11 mouse cellular contexts compared by ENCODE assay signal in the genomic region with DNA sequence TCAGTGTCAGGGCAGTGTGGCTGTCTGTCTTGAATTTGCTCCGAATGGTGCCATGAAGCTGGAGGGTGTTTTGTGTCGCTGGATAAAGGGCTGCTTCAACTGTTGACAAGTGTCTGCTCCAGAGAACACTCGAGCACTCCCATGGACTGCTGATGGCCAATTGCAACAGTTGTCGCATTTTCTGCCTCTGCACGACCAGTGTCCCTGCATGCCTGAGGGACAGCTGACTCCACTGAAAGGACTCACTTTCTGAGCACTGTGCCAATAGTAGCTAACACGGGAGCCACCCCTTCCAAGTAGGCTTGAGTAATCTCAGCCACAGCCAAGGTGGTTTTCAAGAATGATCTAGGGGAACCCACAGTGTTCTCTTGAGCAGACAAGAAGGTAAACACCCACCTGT. TPM values are rescaled to one million over a fixed set of nuclear protein-coding genes. Genes with fewer than 3 reads are reported as not detected.
DNase-seq lines count a peak whose midpoint lies in the region; ATAC-seq lines count a peak whose summit lies in the region.
"Had no signal": no experiment of that assay in that cellular context is flagged by ENCODE, and none has a peak within 500 bp of the region (broad histone marks: within the 10 kb centered on the region; RNA-seq: fewer than 3 reads in every experiment).

No protein-coding gene starts in this region.

- no peak overlapping the region for H3K9ac ChIP-seq in embryonic facial prominence, embryonic 12.5 days
- no peak overlapping the region for H3K9ac ChIP-seq in hindbrain, embryonic 15.5 days
- no peak overlapping the region for H3K9ac ChIP-seq in kidney, embryonic 16.5 days (replicated peaks; ENCODE audit: low read length)

- WGBS in embryonic facial prominence, embryonic 12.5 days: 41% methylated on average over 6 of the region's 6 CpGs
- WGBS in hindbrain, embryonic 15.5 days: 60% methylated on average over 6 of the region's 6 CpGs
- WGBS in kidney, embryonic 16.5 days: 80% methylated on average over 6 of the region's 6 CpGs

- H3K27me3 ChIP-seq in embryonic facial prominence, embryonic 12.5 days: no peaks in the 10 kb centered on the region
- no peaks in the 10 kb centered on the region for H3K27me3 ChIP-seq in hindbrain, embryonic 15.5 days
- H3K27me3 ChIP-seq in kidney, embryonic 16.5 days (ENCODE audit: insufficient read depth, low read length): peaks cover 10% of the 10 kb centered on the region
- H3K27me3 ChIP-seq: CH12.LX had no signal

- H3K4me3 ChIP-seq in embryonic facial prominence, embryonic 12.5 days: peak overlapping the region; percentile 53
- no peak overlapping the region for H3K4me3 ChIP-seq in hindbrain, embryonic 15.5 days
- no peak overlapping the region for H3K4me3 ChIP-seq in kidney, embryonic 16.5 days (ENCODE audit: low read length)

- H3K4me2 ChIP-seq in embryonic facial prominence, embryonic 12.5 days (replicated peaks): peak overlapping the region; percentile 66
- H3K4me2 ChIP-seq in hindbrain, embryonic 15.5 days: peak overlapping the region; percentile 94
- H3K4me2 ChIP-seq in kidney, embryonic 16.5 days (replicated peaks; ENCODE audit: low read depth, low read length): no peak overlapping the region

- no peaks in the 10 kb centered on the region for H3K36me3 ChIP-seq in embryonic facial prominence, embryonic 12.5 days
- no peaks in the 10 kb centered on the region for H3K36me3 ChIP-seq in hindbrain, embryonic 15.5 days
- no peaks in the 10 kb centered on the region for H3K36me3 ChIP-seq in kidney, embryonic 16.5 days (ENCODE audit: insufficient read depth, low read length)

- peak; percentile 93 for DNase-seq in heart, adult 11 months
- DNase-seq in heart, adult 9 months (ENCODE audit: low spot score in 2 of 2): no peak
- DNase-seq in lung, postnatal 4 days: peak; percentile 24 to 65
- no peak for DNase-seq in left cerebral cortex, postnatal 4 days
- no peak for DNase-seq in frontal cortex, postnatal 36 days (ENCODE audit: low spot score in 2 of 2)
- DNase-seq: embryo, embryonic 11 days; layer of hippocampus, postnatal 36 days had no signal

- H3K27ac ChIP-seq in embryonic facial prominence, embryonic 12.5 days: peak overlapping the region; percentile 92
- H3K27ac ChIP-seq in hindbrain, embryonic 15.5 days (replicated peaks): no peak overlapping the region
- H3K27ac ChIP-seq in kidney, embryonic 16.5 days (ENCODE audit: low read length): no peak overlapping the region

- no peaks in the 10 kb centered on the region for H3K9me3 ChIP-seq in embryonic facial prominence, embryonic 12.5 days
- no peaks in the 10 kb centered on the region for H3K9me3 ChIP-seq in hindbrain, embryonic 15.5 days
- H3K9me3 ChIP-seq in kidney, embryonic 16.5 days (ENCODE audit: low read length): no peaks in the 10 kb centered on the region

- intact Hi-C loops in left cerebral cortex, postnatal 4 days (cut with DNase I): no loop called here

- H3K4me1 ChIP-seq in embryonic facial prominence, embryonic 12.5 days: peaks cover 23% of the 10 kb centered on the region
- H3K4me1 ChIP-seq in hindbrain, embryonic 15.5 days (replicated peaks): peaks cover 26% of the 10 kb centered on the region
- H3K4me1 ChIP-seq in kidney, embryonic 16.5 days (ENCODE audit: insufficient read depth, low read length): peaks cover 15% of the 10 kb centered on the region

- no peak for ATAC-seq in embryonic facial prominence, embryonic 12.5 days (ENCODE audit: insufficient number of reproducible peaks, insufficient read depth, low FRiP score, low TSS enrichment)
- ATAC-seq in hindbrain, embryonic 15.5 days (ENCODE audit: low FRiP score, low read depth): no peak
- no peak for ATAC-seq in kidney, embryonic 16.5 days (ENCODE audit: low FRiP score, low TSS enrichment)

RNA-seq across cellular contexts. Expression of gene Pakap, which starts 1.7 kb away (rescaled TPM):
- 42.5 TPM in 2 replicates for polyA plus RNA-seq in embryonic facial prominence, embryonic 12.5 days (2016; fragmentation: Nextera tagmentation; extraction: Ambion mirVana)
- 10.5 and 11.8 TPM in 2 replicates for polyA plus RNA-seq in hindbrain, embryonic 15.5 days (2015; fragmentation: Nextera tagmentation; extraction: Ambion mirVana)
- 10 to 100 TPM; 12.2 to 15.4 TPM for total RNA-seq in left cerebral cortex, postnatal 4 days (2021)
- polyA plus RNA-seq in kidney, embryonic 16.5 days (2015; fragmentation: Nextera tagmentation; extraction: Ambion mirVana): 21.4 and 21.8 TPM in 2 replicates

Comparison
In these comparisons a context has a peak if more than half of its experiments do, and no peak if none do; other contexts are left out.
1. DNase-seq: peak in heart, adult 11 months (single experiment) and lung, postnatal 4 days (2 of 2); none in heart, adult 9 months (0 of 2), left cerebral cortex, postnatal 4 days (single experiment) and frontal cortex, postnatal 36 days (0 of 2).